Mouse (Mus musculus): ENCODE measurements at regions not wholly inside any gene's neighbourhood (a gene's known extent, or its start where the extent isn't known, plus 50 kb on each side); places are given as distances from the start of the nearest gene placed in this dataset.

- no peak for DNase-seq
Observed at GRCm38 (mm10) chr3:159689743-159690142, 90.8 kb downstream of the Rpe65 start.

- peak; percentile 58 for DNase-seq
Observed at GRCm38 (mm10) chr3:159724340-159725119, 114.9 kb upstream of the Wls start.

GRCm38 (mm10) chr3:159732201-159732600 lies 107.3 kb upstream of the Wls start:
- no peak for DNase-seq

- no peak for DNase-seq
Observed at GRCm38 (mm10) chr3:159733141-159733540, 106.3 kb upstream of the Wls start.

GRCm38 (mm10) chr3:159734547-159734946 lies 104.9 kb upstream of the Wls start:
- DNase-seq = no peak

- no peak for DNase-seq
Observed at GRCm38 (mm10) chr3:159736070-159736469, 103.4 kb upstream of the Wls start.

GRCm38 (mm10) chr3:159740600-159741279 lies 98.7 kb upstream of the Wls start:
- no peak for DNase-seq

GRCm38 (mm10) chr3:159741816-159742215 lies 97.7 kb upstream of the Wls start:
- no peak for DNase-seq

GRCm38 (mm10) chr3:159759740-159760139 lies 79.7 kb upstream of the Wls start:
- no peak for DNase-seq

GRCm38 (mm10) chr3:159760293-159760692 lies 79.2 kb upstream of the Wls start:
- DNase-seq = no peak

- no peak for DNase-seq
Observed at GRCm38 (mm10) chr3:159760949-159761348, 78.5 kb upstream of the Wls start.

GRCm38 (mm10) chr3:159782222-159782844 lies 57.1 kb upstream of the Wls start:
- no peak for DNase-seq

- DNase-seq = no peak
Observed at GRCm38 (mm10) chr3:159787776-159788175, 51.7 kb upstream of the Wls start.
